Mouse (Mus musculus): ENCODE measurements around the gene Nxph4. TPM values are rescaled to one million over a fixed set of nuclear protein-coding genes. Genes with fewer than 3 reads are reported as not detected.

Gene Nxph4
- polyA plus RNA-seq, 1 experiment from 2014 or later, result 1.8 TPM

DNA sequence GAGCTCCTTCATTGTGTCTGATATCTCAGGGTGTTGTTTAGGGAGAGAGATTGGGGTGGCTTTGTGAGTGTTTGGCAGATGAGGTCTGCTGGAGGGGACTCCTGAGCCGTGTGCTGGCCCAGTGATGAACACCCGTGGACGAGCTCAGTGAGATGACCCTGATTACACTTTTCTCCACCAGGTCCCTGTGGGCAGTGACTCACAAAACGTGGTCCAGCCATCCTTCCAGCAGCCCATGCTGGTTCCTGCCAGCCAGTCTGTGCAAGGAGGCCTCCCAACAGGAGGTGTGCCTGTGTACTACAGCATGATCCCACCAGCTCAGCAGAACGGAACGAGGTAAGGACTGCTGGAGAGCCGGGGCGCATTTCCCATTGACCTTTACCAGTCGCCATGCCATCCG is 49.1 kb downstream of the Nxph4 start:
- Histone ChIP-seq H3K4me2 (ENCODE audit: low read depth, low read length) (no peak overlapping the region), H3K4me3 (ENCODE audit: low read length) (no peak overlapping the region), H3K9ac (ENCODE audit: low read length) (no peak overlapping the region), H3K27ac (ENCODE audit: low read length) (no peak overlapping the region), H3K9me3 (ENCODE audit: control insufficient read depth, low read length) (no peaks in the 10 kb centered on the region), H3K36me3 (ENCODE audit: control insufficient read depth, insufficient read depth, low read length) (peaks cover 31% of the 10 kb centered on the region), H3K27me3 (ENCODE audit: control insufficient read depth, insufficient read depth, low read depth, low read length) (no peaks in the 10 kb centered on the region), H3K4me1 (replicated peaks; ENCODE audit: control insufficient read depth, insufficient read depth, low read length) (no peaks in the 10 kb centered on the region; the same call in 1 of the 2 replicates)
- ATAC-seq (ENCODE audit: low read depth), result no peak
- 84% methylated on average over 10 of the region's 10 CpGs for WGBS

DNA sequence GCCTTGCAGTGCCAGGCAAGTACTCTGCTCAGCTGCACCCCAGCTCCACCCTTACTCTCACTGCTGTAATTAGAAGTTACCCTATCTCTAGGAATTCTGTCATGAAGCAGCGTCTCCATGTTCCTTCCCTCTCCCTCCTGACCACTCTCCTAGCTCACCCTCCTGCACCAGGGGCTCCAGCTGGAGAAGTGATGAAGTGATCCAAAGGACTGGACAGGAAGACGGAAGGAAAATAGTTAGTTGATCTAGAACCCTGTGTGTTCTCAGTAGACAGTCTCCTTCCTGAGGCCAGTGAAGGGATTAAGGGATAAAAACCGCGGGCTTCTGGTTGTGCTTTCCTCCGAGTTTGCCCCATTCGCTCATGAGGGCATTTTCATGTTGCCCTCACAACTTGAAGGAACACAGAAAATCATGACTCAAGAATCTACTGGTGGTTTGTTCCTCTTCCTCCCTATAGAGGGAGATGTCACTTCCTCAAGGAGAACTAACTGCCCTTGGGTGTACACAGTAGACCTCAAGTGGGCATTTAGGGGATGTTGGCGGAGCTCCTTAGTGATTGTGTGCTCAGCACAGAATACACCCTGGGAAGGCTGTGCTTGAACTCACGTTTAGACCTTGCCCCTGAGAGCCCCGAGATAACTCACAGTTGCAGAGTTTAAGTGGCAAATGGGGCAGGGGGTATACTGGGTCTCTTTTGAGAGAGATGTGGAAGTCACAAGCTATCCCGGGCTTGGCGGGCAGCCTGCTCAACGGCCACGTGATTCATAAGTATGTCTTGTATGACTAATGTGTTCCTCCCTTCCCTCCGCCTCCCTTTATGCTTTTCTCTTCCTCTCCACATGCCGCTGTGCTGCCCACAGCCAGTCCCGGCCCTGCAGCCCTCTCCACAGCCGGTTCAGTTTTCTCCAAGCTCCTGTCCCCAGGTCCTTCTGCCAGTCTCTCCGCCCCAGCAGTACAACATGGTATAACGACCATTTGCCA is 53.2 kb downstream of the Nxph4 start:
- peak; percentile 87 for ATAC-seq (ENCODE audit: low read depth)
- no peak overlapping the region for H3K4me2 ChIP-seq (ENCODE audit: low read depth, low read length)
- H3K4me1 ChIP-seq (replicated peaks; ENCODE audit: control insufficient read depth, insufficient read depth, low read length), result no peaks in the 10 kb centered on the region; the same call in 1 of the 2 replicates
- no peaks in the 10 kb centered on the region for H3K27me3 ChIP-seq (ENCODE audit: control insufficient read depth, insufficient read depth, low read depth, low read length)
- peaks cover 13% of the 10 kb centered on the region for H3K36me3 ChIP-seq (ENCODE audit: control insufficient read depth, insufficient read depth, low read length)
- WGBS, result 56% methylated on average over 19 of the region's 19 CpGs
- H3K9ac ChIP-seq (ENCODE audit: low read length), result peak overlapping the region; percentile 31; the same call in 1 of the 2 replicates
- peak overlapping the region; percentile 49; the same call in 1 of the 2 replicates for H3K27ac ChIP-seq (ENCODE audit: low read length)
- H3K4me3 ChIP-seq (ENCODE audit: low read length), result no peak overlapping the region
- H3K9me3 ChIP-seq (ENCODE audit: control insufficient read depth, low read length), result no peaks in the 10 kb centered on the region

DNA sequence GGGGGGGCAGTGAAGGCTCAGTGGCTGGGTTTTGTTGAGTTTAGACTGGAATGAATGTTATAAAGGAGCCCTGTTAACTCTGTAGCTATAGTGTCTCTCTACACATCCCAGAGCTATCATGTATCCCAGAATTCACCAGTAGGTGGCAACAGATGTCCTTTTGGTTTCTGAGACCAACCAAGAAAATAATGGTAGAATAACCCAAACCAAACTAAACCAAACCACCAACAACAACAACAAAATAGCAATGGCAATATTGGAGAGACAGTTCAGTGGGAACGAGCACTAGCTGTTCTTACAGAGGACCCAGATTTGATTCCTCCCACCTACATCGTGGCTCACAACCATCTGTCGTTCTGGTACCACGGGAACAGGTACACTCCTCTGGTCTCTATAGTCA is 55.2 kb downstream of the Nxph4 start:
- Histone ChIP-seq H3K4me2 (ENCODE audit: low read depth, low read length) (no peak overlapping the region), H3K36me3 (ENCODE audit: control insufficient read depth, insufficient read depth, low read length) (no peaks in the 10 kb centered on the region; the same call in none of the 2 replicates), H3K9ac (ENCODE audit: low read length) (no peak overlapping the region), H3K27ac (ENCODE audit: low read length) (no peak overlapping the region), H3K27me3 (ENCODE audit: control insufficient read depth, insufficient read depth, low read depth, low read length) (no peaks in the 10 kb centered on the region), H3K4me3 (ENCODE audit: low read length) (no peak overlapping the region), H3K4me1 (replicated peaks; ENCODE audit: control insufficient read depth, insufficient read depth, low read length) (no peaks in the 10 kb centered on the region; the same call in 1 of the 2 replicates), H3K9me3 (ENCODE audit: control insufficient read depth, low read length) (no peaks in the 10 kb centered on the region)
- 94% methylated on average over 4 of the region's 4 CpGs for WGBS
- no peak for ATAC-seq (ENCODE audit: low read depth)

DNA sequence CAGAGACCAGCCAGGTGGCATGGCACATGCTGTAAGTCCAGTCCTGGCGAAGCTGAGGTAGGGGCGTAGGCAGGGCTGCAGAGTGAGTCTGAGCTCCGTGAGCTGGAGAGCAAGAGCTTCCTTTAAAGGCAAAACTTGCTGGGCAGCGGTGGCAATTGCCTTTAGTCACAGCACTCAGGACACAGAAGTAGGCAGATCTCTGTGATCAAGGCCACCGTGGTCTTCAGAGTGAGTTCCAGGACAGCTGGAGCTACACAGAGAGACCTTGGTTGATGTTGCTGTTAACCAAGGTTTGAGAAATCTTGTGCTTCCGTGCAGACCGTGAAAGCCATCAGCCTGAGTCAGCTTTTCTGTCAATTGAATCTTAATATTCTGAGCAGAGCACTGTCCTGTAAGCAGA is 57.1 kb downstream of the Nxph4 start:
- Histone ChIP-seq H3K9ac (ENCODE audit: low read length) (no peak overlapping the region), H3K4me2 (ENCODE audit: low read depth, low read length) (no peak overlapping the region), H3K27ac (ENCODE audit: low read length) (no peak overlapping the region), H3K27me3 (ENCODE audit: control insufficient read depth, insufficient read depth, low read depth, low read length) (no peaks in the 10 kb centered on the region), H3K36me3 (ENCODE audit: control insufficient read depth, insufficient read depth, low read length) (no peaks in the 10 kb centered on the region; the same call in none of the 2 replicates), H3K4me1 (replicated peaks; ENCODE audit: control insufficient read depth, insufficient read depth, low read length) (no peaks in the 10 kb centered on the region; the same call in 1 of the 2 replicates), H3K4me3 (ENCODE audit: low read length) (no peak overlapping the region), H3K9me3 (ENCODE audit: control insufficient read depth, low read length) (no peaks in the 10 kb centered on the region)
- no peak for ATAC-seq (ENCODE audit: low read depth)
- 84% methylated on average over 7 of the region's 7 CpGs for WGBS

DNA sequence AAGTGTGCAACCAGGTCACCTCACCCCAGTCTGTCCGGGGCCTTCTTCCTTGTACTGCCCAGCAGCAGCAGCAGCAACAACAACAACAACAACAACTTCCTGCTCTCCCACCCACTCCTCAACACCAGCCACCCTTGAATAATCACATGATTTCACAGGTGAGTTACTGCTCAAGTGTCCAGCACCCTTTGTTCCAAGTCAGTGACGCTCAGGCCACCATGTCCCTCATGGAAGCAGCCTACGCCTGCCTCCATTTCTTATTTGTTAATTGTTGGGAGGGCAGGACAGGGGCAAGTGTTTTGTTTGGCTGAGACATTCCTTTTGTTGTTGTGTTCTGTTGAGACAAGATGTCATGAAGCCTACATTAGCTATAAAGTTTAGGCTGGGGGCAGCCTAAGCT is 57.8 kb downstream of the Nxph4 start:
- Histone ChIP-seq H3K9me3 (ENCODE audit: control insufficient read depth, low read length) (no peaks in the 10 kb centered on the region), H3K9ac (ENCODE audit: low read length) (no peak overlapping the region), H3K36me3 (ENCODE audit: control insufficient read depth, insufficient read depth, low read length) (no peaks in the 10 kb centered on the region; the same call in none of the 2 replicates), H3K4me3 (ENCODE audit: low read length) (no peak overlapping the region), H3K27me3 (ENCODE audit: control insufficient read depth, insufficient read depth, low read depth, low read length) (no peaks in the 10 kb centered on the region), H3K4me1 (replicated peaks; ENCODE audit: control insufficient read depth, insufficient read depth, low read length) (no peaks in the 10 kb centered on the region; the same call in 1 of the 2 replicates), H3K4me2 (ENCODE audit: low read depth, low read length) (no peak overlapping the region), H3K27ac (ENCODE audit: low read length) (no peak overlapping the region)
- WGBS, result 85% methylated on average over 3 of the region's 3 CpGs
- ATAC-seq (ENCODE audit: low read depth), result no peak

Other genes with a start within 250 kb of the Nxph4 start
- 10.6 and 15.2 TPM in 2 replicates for gene Mbd6, start 245.5 kb downstream of the Nxph4 start, polyA plus RNA-seq (2015; fragmentation: Nextera tagmentation; extraction: Ambion mirVana)
- gene Mars, start 222.8 kb downstream of the Nxph4 start, polyA plus RNA-seq (2015; fragmentation: Nextera tagmentation; extraction: Ambion mirVana), result 86.1 and 93.9 TPM in 2 replicates
- gene Arhgap9, start 212.6 kb downstream of the Nxph4 start, polyA plus RNA-seq (2015; fragmentation: Nextera tagmentation; extraction: Ambion mirVana), result 5.5 and 6.9 TPM in 2 replicates
- 9.7 and 10.5 TPM in 2 replicates for gene Gli1, start 192.6 kb downstream of the Nxph4 start, polyA plus RNA-seq (2015; fragmentation: Nextera tagmentation; extraction: Ambion mirVana)
- not detected in 2 replicates for gene Inhbe, start 180.1 kb downstream of the Nxph4 start, polyA plus RNA-seq (2015; fragmentation: Nextera tagmentation; extraction: Ambion mirVana)
- not detected in 2 replicates for gene Inhbc, start 164.1 kb downstream of the Nxph4 start, polyA plus RNA-seq (2015; fragmentation: Nextera tagmentation; extraction: Ambion mirVana)
- gene R3hdm2, start 154.2 kb downstream of the Nxph4 start, polyA plus RNA-seq (2015; fragmentation: Nextera tagmentation; extraction: Ambion mirVana), result 22.2 and 22.4 TPM in 2 replicates
- gene Stac3, start 32.9 kb downstream of the Nxph4 start, polyA plus RNA-seq (2015; fragmentation: Nextera tagmentation; extraction: Ambion mirVana), result 1.3 and 1.8 TPM in 2 replicates
- 155 and 169 TPM in 2 replicates for gene Ndufa4l2, start 19.6 kb downstream of the Nxph4 start, polyA plus RNA-seq (2015; fragmentation: Nextera tagmentation; extraction: Ambion mirVana)
- gene Shmt2, start 12.1 kb downstream of the Nxph4 start, polyA plus RNA-seq (2015; fragmentation: Nextera tagmentation; extraction: Ambion mirVana), result 116 and 119 TPM in 2 replicates
- 78.9 and 83.6 TPM in 2 replicates for gene Lrp1, start 86.6 kb upstream of the Nxph4 start, polyA plus RNA-seq (2015; fragmentation: Nextera tagmentation; extraction: Ambion mirVana)
- gene Stat6, start 108.4 kb upstream of the Nxph4 start, polyA plus RNA-seq (2015; fragmentation: Nextera tagmentation; extraction: Ambion mirVana), result 47.4 and 49.2 TPM in 2 replicates
- gene Nemp1, start 132.3 kb upstream of the Nxph4 start, polyA plus RNA-seq (2015; fragmentation: Nextera tagmentation; extraction: Ambion mirVana), result 12.6 and 13.2 TPM in 2 replicates
- gene Nab2, start 134.0 kb upstream of the Nxph4 start, polyA plus RNA-seq (2015; fragmentation: Nextera tagmentation; extraction: Ambion mirVana), result 16.2 and 17.9 TPM in 2 replicates
- 0.19 and 0.39 TPM in 2 replicates for gene Myo1a, start 170.6 kb upstream of the Nxph4 start, polyA plus RNA-seq (2015; fragmentation: Nextera tagmentation; extraction: Ambion mirVana)
- not detected in 2 replicates for gene Tac2, start 189.9 kb upstream of the Nxph4 start, polyA plus RNA-seq (2015; fragmentation: Nextera tagmentation; extraction: Ambion mirVana)
- 2.3 and 2.6 TPM in 2 replicates for gene Zbtb39, start 205.0 kb upstream of the Nxph4 start, polyA plus RNA-seq (2015; fragmentation: Nextera tagmentation; extraction: Ambion mirVana)
- 16.4 and 17.3 TPM in 2 replicates for gene Gpr182, start 217.2 kb upstream of the Nxph4 start, polyA plus RNA-seq (2015; fragmentation: Nextera tagmentation; extraction: Ambion mirVana)
- 0.08 TPM in 1 of 2 replicates, not detected in the other for gene Rdh1, start 225.2 kb upstream of the Nxph4 start, polyA plus RNA-seq (2015; fragmentation: Nextera tagmentation; extraction: Ambion mirVana)
- not detected in 2 replicates for gene Rdh16f1, start 225.2 kb upstream of the Nxph4 start, polyA plus RNA-seq (2015; fragmentation: Nextera tagmentation; extraction: Ambion mirVana)
- not detected in 2 replicates for gene Rdh9, start 241.8 kb upstream of the Nxph4 start, polyA plus RNA-seq (2015; fragmentation: Nextera tagmentation; extraction: Ambion mirVana)